Mouse (Mus musculus) spleen, adult 2 months (tissue): ENCODE data around the gene Sirt4. TPM values are rescaled to one million over a fixed set of nuclear protein-coding genes. Genes with fewer than 3 reads are reported as not detected.

Experiments used
- DNase-seq, 2 experiments: peaks; one replicate each; pipeline versions ENCODE4 v3.0.0 to v3.0.0-alpha.2; 2012 to 2021; ENCODE audit warnings: low spot score in 2 of 2, low read depth in 1 of 2
- H3K27ac ChIP-seq: fragments of 200-500 bp; 2 replicates; pipeline ENCODE4 v1.5.1; 2012; ENCODE audit warnings: low read length, inconsistent platforms; ENCODE audit not compliant: insufficient read depth
- H3K27me3 ChIP-seq: fragments of 200-500 bp; 2 replicates; pipeline ENCODE4 v1.6.1; 2012; ENCODE audit warnings: mild to moderate bottlenecking, moderate library complexity, low read length, inconsistent platforms; ENCODE audit not compliant: control insufficient read depth, insufficient read depth
- H3K36me3 ChIP-seq: fragments of 200-500 bp; 2 replicates; pipeline ENCODE4 v1.6.1; 2012; ENCODE audit warnings: mild to moderate bottlenecking, low read length, inconsistent platforms; ENCODE audit not compliant: control insufficient read depth, insufficient read depth
- H3K4me1 ChIP-seq: fragments of 200-500 bp; 2 replicates; pipeline ENCODE4 v1.6.1; 2011; ENCODE audit warnings: inconsistent platforms; ENCODE audit not compliant: control insufficient read depth, insufficient read depth, insufficient read length
- H3K4me3 ChIP-seq: fragments of 200-500 bp; 2 replicates; pipeline ENCODE4 v1.5.1; 2011; ENCODE audit warnings: mild to moderate bottlenecking, inconsistent platforms; ENCODE audit not compliant: insufficient read depth, insufficient read length; ENCODE audit errors: extremely low read depth
- CTCF ChIP-seq: fragments of 200-500 bp; IDR thresholded peaks from 2 replicates; pipeline ENCODE4 v1.5.1; 2011; ENCODE audit warnings: mild to moderate bottlenecking, inconsistent platforms; ENCODE audit not compliant: insufficient read depth, insufficient read length, insufficient replicate concordance; ENCODE audit errors: extremely low read depth
- POLR2A ChIP-seq: fragments of 200-500 bp; IDR thresholded peaks from 2 replicates; pipeline ENCODE4 v1.6.1; 2011; ENCODE audit warnings: low read depth, low read length, inconsistent platforms
- WGBS: fragments of 180-500 bp; shearing (Covaris S2); methylation state at CpG from one replicate; pipeline ENCODE4 v1.1.7; 2018; 5-methylcytosine and 5-hydroxymethylcytosine counted together
- polyA plus RNA-seq: library from polyadenylated mRNA; depleted of rRNA; stranded (reverse); fragments of >200 nt; gene quantifications from 2 replicates; pipeline ENCODE4 v1.2.3, GENCODE M21; 2012

The Sirt4 gene
- polyA plus RNA-seq, 1 experiment = 19.6 TPM

DNA sequence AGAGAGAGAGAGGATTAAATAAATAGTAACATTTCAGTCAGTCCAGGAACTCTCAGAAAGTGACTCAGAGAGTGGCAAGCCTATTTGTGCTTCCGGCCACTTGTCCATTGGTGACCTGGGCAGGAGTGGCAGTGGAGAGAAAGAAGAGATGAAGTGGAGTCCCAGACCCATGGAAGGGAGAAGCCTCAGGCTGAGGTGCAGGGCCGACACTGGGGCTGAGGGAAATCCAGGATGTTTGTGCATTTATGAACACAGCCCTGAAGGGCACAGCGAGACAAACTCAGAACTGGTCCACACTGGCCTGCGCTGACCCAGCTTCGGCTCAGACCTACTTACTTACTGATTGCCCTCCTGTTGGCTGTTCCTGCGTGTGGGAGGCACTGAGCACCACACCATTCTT, 14.7 kb downstream of the Sirt4 start:
- no peak overlapping the region for H3K4me3 ChIP-seq
- DNase-seq = no peak
- TF ChIP-seq CTCF (no peak), POLR2A (no peak)
- no peak overlapping the region for H3K27ac ChIP-seq
- H3K36me3 ChIP-seq = no peaks in the 10 kb centered on the region
- 0 out of 2 replicates have a peak, but pooled peaks cover 1% of the 10 kb centered on the region for H3K27me3 ChIP-seq
- H3K4me1 ChIP-seq = no peaks in the 10 kb centered on the region
- 76% methylated on average over 6 of the region's 6 CpGs for WGBS

DNA sequence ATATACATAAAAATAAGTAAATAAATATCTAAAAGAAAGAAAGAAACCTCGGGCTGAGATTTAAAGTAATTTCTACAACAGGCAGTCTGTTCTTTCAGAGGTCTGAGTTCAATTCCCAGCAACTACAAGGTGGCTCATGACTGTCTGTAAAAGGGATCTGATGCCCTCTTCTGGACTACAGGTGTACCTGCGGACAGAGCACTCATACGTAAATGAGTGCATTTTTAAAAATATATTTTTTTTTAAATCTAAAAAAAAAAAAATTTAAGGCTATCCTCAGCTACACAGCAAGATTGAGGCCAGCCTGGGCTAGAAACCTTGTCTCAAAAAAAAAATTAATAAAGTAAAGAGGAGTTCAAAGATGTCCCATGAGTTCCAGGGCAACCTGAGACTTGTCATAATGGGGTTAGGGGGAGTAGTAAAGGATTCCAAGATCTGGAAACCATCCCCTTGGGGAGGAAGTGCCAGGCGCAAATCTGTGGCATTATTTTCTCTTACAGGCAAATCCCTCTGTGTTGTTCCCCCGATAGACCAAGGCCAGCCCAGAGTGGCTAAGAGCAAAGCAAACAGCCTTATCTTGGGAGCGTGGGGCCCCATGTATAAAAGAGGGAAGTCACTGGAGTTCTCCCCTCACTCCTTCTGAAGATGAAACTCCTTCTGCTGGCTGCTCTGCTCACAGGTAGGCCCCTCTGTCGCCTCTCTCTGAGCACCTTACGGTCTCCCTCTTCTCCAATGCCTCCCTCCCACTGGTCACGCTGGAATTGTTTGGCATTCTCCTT, 18.7 kb downstream of the Sirt4 start, which contains the start of gene Pla2g1b:
TSS of gene Pla2g1b (plus strand) at position 621 of the 779 bp plus-strand sequence.
- Histone ChIP-seq H3K4me3 (no peak within 1 kb of the TSS), H3K4me1 (no peaks in the 10 kb centered on the region), H3K27ac (no peak within 1 kb of the TSS), H3K27me3 (0 out of 2 replicates have a peak, but pooled peaks cover 1% of the 10 kb centered on the region), H3K36me3 (no peaks in the 10 kb centered on the region)
- WGBS = 41% methylated on average over 9 of the region's 9 CpGs
- no peak for DNase-seq
- no peak for TF ChIP-seq POLR2A
- TF ChIP-seq CTCF = no peak; the same call in 1 of the 2 replicates

DNA sequence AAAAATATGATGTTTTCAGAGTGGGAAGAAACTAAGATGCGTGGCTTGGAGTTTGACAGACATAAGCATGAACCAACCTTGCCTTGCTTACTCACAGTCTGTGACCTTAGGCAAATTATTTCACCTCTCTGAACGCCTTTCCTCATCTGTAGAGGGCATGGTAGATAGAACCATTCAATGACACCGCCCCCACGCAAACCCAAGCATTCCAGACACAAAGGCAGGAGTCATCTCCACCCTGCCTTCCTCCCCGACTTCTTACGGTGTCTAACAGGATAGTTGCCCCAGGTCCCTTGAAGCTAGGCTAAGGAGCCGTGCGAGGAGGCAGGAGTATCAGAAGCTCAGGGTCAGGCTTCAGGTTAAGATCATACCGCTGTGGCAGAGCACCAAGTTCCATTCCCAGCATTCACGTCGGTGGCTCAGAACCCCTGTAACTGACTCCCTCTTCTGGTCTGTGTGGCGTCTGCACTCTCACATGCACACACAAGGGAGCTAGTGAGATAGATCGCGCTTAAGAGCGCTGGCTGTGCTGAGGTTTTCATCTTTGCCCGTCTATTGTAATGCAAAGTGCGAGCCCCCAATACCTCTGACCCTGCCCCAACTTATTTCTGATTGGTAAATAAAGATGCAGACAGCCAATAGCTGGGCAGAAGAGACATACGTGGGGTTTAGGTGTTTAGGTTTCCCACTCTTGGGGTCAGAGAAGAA, 20.0 kb downstream of the Sirt4 start:
- H3K36me3 ChIP-seq = no peaks in the 10 kb centered on the region
- TF ChIP-seq POLR2A (no peak), CTCF (no peak)
- H3K27ac ChIP-seq = no peak overlapping the region
- H3K27me3 ChIP-seq = 0 out of 2 replicates have a peak, but pooled peaks cover 1% of the 10 kb centered on the region
- DNase-seq = no peak
- no peaks in the 10 kb centered on the region for H3K4me1 ChIP-seq
- 86% methylated on average over 18 of the region's 18 CpGs for WGBS
- H3K4me3 ChIP-seq = no peak overlapping the region

DNA sequence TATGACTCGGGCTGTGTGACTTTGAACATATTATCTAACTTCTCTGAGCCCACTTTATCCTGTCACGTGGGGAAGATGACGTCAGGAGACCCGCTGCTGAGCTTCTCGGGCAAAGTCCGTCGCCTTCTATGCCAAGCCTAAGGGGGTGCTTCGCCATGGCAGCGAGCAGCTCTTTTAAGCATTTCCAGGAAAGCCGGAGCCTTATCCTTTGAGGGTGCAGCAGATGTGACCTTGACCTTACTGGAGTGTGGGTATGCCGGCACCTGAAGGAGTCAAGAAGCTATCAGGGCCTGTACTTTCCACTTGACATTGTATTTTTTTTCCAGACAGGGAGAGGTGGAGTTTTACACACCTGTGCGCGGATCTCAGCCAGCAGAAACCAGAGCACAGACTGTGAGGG, 25.6 kb downstream of the Sirt4 start:
- H3K27ac ChIP-seq = no peak overlapping the region
- H3K4me3 ChIP-seq = no peak overlapping the region
- no peaks in the 10 kb centered on the region for H3K36me3 ChIP-seq
- no peaks in the 10 kb centered on the region for H3K4me1 ChIP-seq
- DNase-seq = no peak
- 72% methylated on average over 13 of the region's 13 CpGs for WGBS
- TF ChIP-seq CTCF (no peak), POLR2A (no peak)
- no peaks in the 10 kb centered on the region for H3K27me3 ChIP-seq

DNA sequence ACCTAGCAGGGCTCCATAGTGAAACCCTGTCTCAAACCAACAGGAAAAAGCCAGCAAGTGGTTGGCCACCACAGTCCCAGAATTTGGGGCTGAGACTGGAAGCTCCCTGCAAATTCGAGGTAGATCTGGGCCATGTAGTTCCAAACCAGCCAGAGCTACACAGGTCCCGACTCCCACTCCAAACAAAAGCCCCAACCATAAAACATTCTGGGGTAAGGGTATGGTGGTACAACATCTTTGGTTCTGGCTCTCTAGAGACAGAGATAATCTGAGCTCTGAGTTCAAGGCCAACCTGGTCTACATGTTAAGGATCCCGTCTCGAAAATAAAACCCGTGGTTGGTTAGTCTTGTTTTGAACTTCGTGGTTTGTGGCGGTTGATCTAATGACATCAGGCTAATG, 28.7 kb downstream of the Sirt4 start:
- H3K36me3 ChIP-seq = no peaks in the 10 kb centered on the region
- no peaks in the 10 kb centered on the region for H3K4me1 ChIP-seq
- WGBS = 66% methylated on average over 7 of the region's 7 CpGs
- DNase-seq = no peak
- no peak for TF ChIP-seq POLR2A
- no peak for TF ChIP-seq CTCF
- H3K27ac ChIP-seq = no peak overlapping the region
- H3K27me3 ChIP-seq = 0 out of 2 replicates have a peak, but pooled peaks cover 2% of the 10 kb centered on the region
- H3K4me3 ChIP-seq = no peak overlapping the region

DNA sequence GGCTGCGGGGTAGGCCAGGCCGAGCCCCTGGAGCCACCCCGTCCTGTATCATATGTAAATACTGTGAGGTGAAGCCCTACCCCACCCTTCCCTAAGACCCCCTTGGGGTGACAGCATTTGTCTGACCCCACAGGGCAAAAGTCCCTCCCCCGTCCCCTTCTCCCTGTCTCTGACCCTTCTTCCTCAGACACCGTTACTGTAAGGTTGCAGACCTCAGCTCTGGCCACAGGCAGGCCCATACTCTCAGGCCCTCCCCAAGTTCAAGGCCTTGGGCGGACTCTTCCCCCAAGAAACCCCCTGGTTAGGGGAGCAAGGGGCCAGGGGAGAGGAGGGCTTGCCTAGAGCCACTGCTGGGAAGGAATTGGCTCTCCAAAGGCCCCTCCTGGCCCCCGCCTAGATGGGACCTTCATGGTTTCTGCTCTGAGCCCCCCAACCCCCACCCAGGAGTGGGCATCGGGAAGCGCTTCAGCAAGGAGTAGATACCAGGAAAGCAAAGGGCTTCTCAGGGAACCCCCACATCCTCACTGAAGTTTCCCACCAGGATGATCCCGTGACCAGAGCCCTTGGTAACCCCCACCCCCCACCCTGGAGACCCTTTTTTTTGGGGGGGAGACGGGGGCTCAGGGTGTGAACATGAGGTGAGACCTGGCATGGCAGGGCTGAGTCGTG, 30.0 kb downstream of the Sirt4 start:
- Histone ChIP-seq H3K36me3 (no peaks in the 10 kb centered on the region), H3K4me3 (no peak overlapping the region), H3K27me3 (0 out of 2 replicates have a peak, but pooled peaks cover 2% of the 10 kb centered on the region), H3K4me1 (no peaks in the 10 kb centered on the region), H3K27ac (no peak overlapping the region)
- TF ChIP-seq CTCF (no peak), POLR2A (no peak)
- 86% methylated on average over 12 of the region's 12 CpGs for WGBS
- DNase-seq = no peak
